8 mouse cellular contexts compared by ENCODE assay signal in genomic region chr2:165854207-165854968, GRCm38 (mm10). TPM values are rescaled to one million over a fixed set of nuclear protein-coding genes. Genes with fewer than 3 reads are reported as not detected.
A peak's percentile ranks its signal among the peaks of the same experiment; 100 is the strongest.
DNase-seq lines count a peak whose midpoint lies in the region; ATAC-seq lines count a peak whose summit lies in the region.

No protein-coding gene starts in this region.

- no peak for DNase-seq in heart, embryonic 10.5 days (ENCODE audit: low spot score)
- DNase-seq in heart, postnatal 10 days = no peak
- peak; percentile 48 for DNase-seq in ES-CJ7 (ENCODE audit: low read depth, low spot score)
- peak; percentile 61 for DNase-seq in embryonic facial prominence, embryonic 14.5 days (ENCODE audit: low spot score)
- no peak for DNase-seq in Muller cell, postnatal 12 days (ENCODE audit: inconsistent ontology term)
- DNase-seq in left cerebral cortex, postnatal 10 days (ENCODE audit: extremely low spot score in 1 of 2, low spot score in 2 of 2) = no peak
- DNase-seq in gastrocnemius, postnatal 25 days = no peak

- H3K4me1 ChIP-seq in heart, embryonic 10.5 days = peaks cover 92% of the 10 kb centered on the region
- peaks cover 53% of the 10 kb centered on the region for H3K4me1 ChIP-seq in embryonic facial prominence, embryonic 14.5 days (ENCODE audit: control insufficient read depth, insufficient read depth, low read length)
- H3K4me1 ChIP-seq in liver, embryonic 15.5 days (replicated peaks) = peaks cover 84% of the 10 kb centered on the region

- H3K36me3 ChIP-seq in heart, embryonic 10.5 days = peaks cover 31% of the 10 kb centered on the region
- H3K36me3 ChIP-seq in embryonic facial prominence, embryonic 14.5 days (ENCODE audit: control insufficient read depth, insufficient read depth, low read length) = peaks cover 13% of the 10 kb centered on the region
- H3K36me3 ChIP-seq in liver, embryonic 15.5 days (replicated peaks) = peaks cover 50% of the 10 kb centered on the region

- no peaks in the 10 kb centered on the region for H3K27me3 ChIP-seq in heart, embryonic 10.5 days (ENCODE audit: insufficient read depth, poor library complexity, severe bottlenecking)
- no peaks in the 10 kb centered on the region for H3K27me3 ChIP-seq in embryonic facial prominence, embryonic 14.5 days (replicated peaks; ENCODE audit: control insufficient read depth, insufficient read depth, low read length)
- H3K27me3 ChIP-seq in liver, embryonic 15.5 days = no peaks in the 10 kb centered on the region

- H3K4me2 ChIP-seq in embryonic facial prominence, embryonic 14.5 days (ENCODE audit: low read depth, low read length) = no peak overlapping the region
- H3K4me2 ChIP-seq in liver, embryonic 15.5 days = no peak overlapping the region; the same call in 1 of the 2 replicates

- intact Hi-C loops in heart, postnatal 10 days (cut with DNase I) = no loop called here
- intact Hi-C loops in left cerebral cortex, postnatal 10 days (cut with DNase I) = no loop called here

- no peak overlapping the region for H3K9ac ChIP-seq in embryonic facial prominence, embryonic 14.5 days (ENCODE audit: low read depth, low read length)
- H3K9ac ChIP-seq in liver, embryonic 15.5 days = no peak overlapping the region

- no peaks in the 10 kb centered on the region for H3K9me3 ChIP-seq in heart, embryonic 10.5 days
- H3K9me3 ChIP-seq in embryonic facial prominence, embryonic 14.5 days (ENCODE audit: control insufficient read depth, low read length) = no peaks in the 10 kb centered on the region
- H3K9me3 ChIP-seq in liver, embryonic 15.5 days (replicated peaks) = no peaks in the 10 kb centered on the region

- H3K27ac ChIP-seq in heart, embryonic 10.5 days = peak overlapping the region; percentile 16; the same call in 1 of the 2 replicates
- H3K27ac ChIP-seq in embryonic facial prominence, embryonic 14.5 days (replicated peaks; ENCODE audit: low read depth, low read length) = no peak overlapping the region
- 0 out of 2 replicates have a peak overlapping the region, but pooled peaks have one; percentile 34 for H3K27ac ChIP-seq in liver, embryonic 15.5 days (replicated peaks)

- 45% methylated on average over 16 of the region's 16 CpGs for WGBS in heart, embryonic 10.5 days
- 59% methylated on average over 16 of the region's 16 CpGs for WGBS in embryonic facial prominence, embryonic 14.5 days
- WGBS in liver, embryonic 15.5 days (ENCODE audit: insufficient replicate concordance) = 48% methylated on average over 16 of the region's 16 CpGs

- ATAC-seq in embryonic facial prominence, embryonic 14.5 days (ENCODE audit: low read depth) = peak; percentile 51
- ATAC-seq in liver, embryonic 15.5 days (ENCODE audit: insufficient read depth) = no peak

- H3K4me3 ChIP-seq in heart, embryonic 10.5 days = no peak overlapping the region
- no peak overlapping the region for H3K4me3 ChIP-seq in embryonic facial prominence, embryonic 14.5 days (ENCODE audit: low read depth, low read length)
- no peak overlapping the region for H3K4me3 ChIP-seq in liver, embryonic 15.5 days (replicated peaks)

RNA-seq across cellular contexts. Expression of gene Zmynd8, which starts 44.4 kb away (rescaled TPM):
- 57.1 and 58.5 TPM in 2 replicates for polyA plus RNA-seq in heart, embryonic 10.5 days (2016; fragmentation: Nextera tagmentation; extraction: Ambion mirVana)
- total RNA-seq in heart, postnatal 10 days (2021) = 10 to 100 TPM; 48.7 to 55.5 TPM
- 28.6 and 32.7 TPM in 2 replicates for polyA plus RNA-seq in embryonic facial prominence, embryonic 14.5 days (2014; fragmentation: Nextera tagmentation; extraction: Ambion mirVana)
- 19.1 and 24.6 TPM in 2 replicates for polyA plus RNA-seq in liver, embryonic 15.5 days (2015; fragmentation: Nextera tagmentation; extraction: Ambion mirVana)
- total RNA-seq in left cerebral cortex, postnatal 10 days (2021) = 100 to 1,000 TPM; 101 to 104 TPM
- 10 to 100 TPM; 17.1 to 18.4 TPM for total RNA-seq in gastrocnemius, postnatal 25 days (2021)

Comparison
In these comparisons a context has a peak if more than half of its experiments do, and no peak if none do; other contexts are left out.
1. DNase-seq: peak in ES-CJ7 (single experiment) and embryonic facial prominence, embryonic 14.5 days (single experiment); none in heart, embryonic 10.5 days (single experiment), heart, postnatal 10 days (0 of 2), Muller cell, postnatal 12 days (single experiment), left cerebral cortex, postnatal 10 days (0 of 2) and gastrocnemius, postnatal 25 days (single experiment).